Mouse (Mus musculus): ENCODE results near the gene Gm20695. TPM values are rescaled to one million over a fixed set of nuclear protein-coding genes. Genes with fewer than 3 reads are reported as not detected.

Gm20695 gene
- polyA plus RNA-seq (2012; rRNA removed; ENCODE audit: low replicate concordance), result not detected in 2 replicates

GRCm38 (mm10) chr16:3884201-3885064 is at the start of gene Gm20695, which contains the start of gene Zfp597:
Gene Gm20695 (plus strand): TSS chr16:3884648.
Gene Zfp597 (minus strand): TSS chr16:3884561.

GRCm38 (mm10) chr16:3846711-3847518 is 37.5 kb upstream of the Gm20695 start, which contains the start of gene Zfp174:
Gene Zfp174 (plus strand): TSS chr16:3847268.

GRCm38 (mm10) chr16:3872216-3873047 is 12.0 kb upstream of the Gm20695 start, which contains the start of gene Naa60:
Gene Naa60 (plus strand): TSS chr16:3872375.

GRCm38 (mm10) chr16:3908537-3909111 is 24.2 kb downstream of the Gm20695 start, which contains the start of the genes 1700037C18Rik and Cluap1:
Gene 1700037C18Rik (minus strand): TSS chr16:3908689.
Gene Cluap1 (plus strand): TSS chr16:3908801.

Other genes with a start within 250 kb of the Gm20695 start
- gene Mefv, start 166.6 kb upstream of the Gm20695 start, polyA plus RNA-seq (2012; rRNA removed; ENCODE audit: low replicate concordance), result 0.05 and 0.25 TPM in 2 replicates
- gene Zfp263, start 140.6 kb upstream of the Gm20695 start, polyA plus RNA-seq (2012; rRNA removed; ENCODE audit: low replicate concordance), result 3.8 and 5.0 TPM in 2 replicates
- gene Olfr15, start 53.8 kb upstream of the Gm20695 start, polyA plus RNA-seq (2012; rRNA removed; ENCODE audit: low replicate concordance), result not detected in 2 replicates
- gene Zfp174, start 37.4 kb upstream of the Gm20695 start, polyA plus RNA-seq (2012; rRNA removed; ENCODE audit: low replicate concordance), result 0.18 and 0.47 TPM in 2 replicates
- 63.9 and 68.5 TPM in 2 replicates for gene Naa60, start 12.3 kb upstream of the Gm20695 start, polyA plus RNA-seq (2012; rRNA removed; ENCODE audit: low replicate concordance)
- gene Zfp597, start 87 bp upstream of the Gm20695 start, polyA plus RNA-seq (2012; rRNA removed; ENCODE audit: low replicate concordance), result 0.78 and 0.83 TPM in 2 replicates
- 9.4 and 13.7 TPM in 2 replicates for gene 1700037C18Rik, start 24.0 kb downstream of the Gm20695 start, polyA plus RNA-seq (2012; rRNA removed; ENCODE audit: low replicate concordance)
- 2.4 and 3.1 TPM in 2 replicates for gene Cluap1, start 24.2 kb downstream of the Gm20695 start, polyA plus RNA-seq (2012; rRNA removed; ENCODE audit: low replicate concordance)
- 3.6 and 3.9 TPM in 2 replicates for gene Nlrc3, start 92.0 kb downstream of the Gm20695 start, polyA plus RNA-seq (2012; rRNA removed; ENCODE audit: low replicate concordance)
- 20.3 and 32.0 TPM in 2 replicates for gene Slx4, start 119.1 kb downstream of the Gm20695 start, polyA plus RNA-seq (2012; rRNA removed; ENCODE audit: low replicate concordance)
- 28.5 and 730 TPM in 2 replicates for gene Dnase1, start 152.3 kb downstream of the Gm20695 start, polyA plus RNA-seq (2012; rRNA removed; ENCODE audit: low replicate concordance)
- gene Trap1, start 193.2 kb downstream of the Gm20695 start, polyA plus RNA-seq (2012; rRNA removed; ENCODE audit: low replicate concordance), result 38.8 and 80.8 TPM in 2 replicates

All from duodenum, adult 2 months (tissue).